Mouse (Mus musculus) cortical plate, adult 2 months (tissue): ENCODE results near the gene Lpp. TPM values are rescaled to one million over a fixed set of nuclear protein-coding genes. Genes with fewer than 3 reads are reported as not detected.

Experiments
- H3K27ac ChIP-seq: fragments of 200-500 bp; 2 replicates; pipeline ENCODE4 v1.5.1; 2012; ENCODE audit warnings: low read length, control low read depth, inconsistent platforms; ENCODE audit not compliant: insufficient read depth
- H3K4me1 ChIP-seq: fragments of 200-500 bp; 2 replicates; pipeline ENCODE4 v1.6.1; 2011; ENCODE audit warnings: low read length; ENCODE audit not compliant: control insufficient read depth, insufficient read depth
- H3K4me3 ChIP-seq: fragments of 200-500 bp; 2 replicates; pipeline ENCODE4 v1.5.1; 2011; ENCODE audit warnings: mild to moderate bottlenecking, low read length, control low read depth; ENCODE audit not compliant: insufficient read depth
- CTCF ChIP-seq: fragments of 200-500 bp; IDR thresholded peaks from 2 replicates; pipeline ENCODE4 v1.5.1; 2011; ENCODE audit warnings: mild to moderate bottlenecking, control low read depth, low read length; ENCODE audit not compliant: insufficient read depth; ENCODE audit errors: extremely low read depth
- POLR2A ChIP-seq: fragments of 200-500 bp; IDR thresholded peaks from 2 replicates; pipeline ENCODE4 v1.6.1; 2011; ENCODE audit warnings: mild to moderate bottlenecking, low read length, control low read depth; ENCODE audit not compliant: insufficient read depth; ENCODE audit errors: extremely low read depth
- polyA plus RNA-seq: library from polyadenylated mRNA; depleted of rRNA; stranded (reverse); fragments of >200 nt; gene quantifications from 2 replicates; pipeline ENCODE4 v1.2.3, GENCODE M21; 2012

Gene Lpp
- polyA plus RNA-seq, 1 experiment = 2.5 TPM

DNA sequence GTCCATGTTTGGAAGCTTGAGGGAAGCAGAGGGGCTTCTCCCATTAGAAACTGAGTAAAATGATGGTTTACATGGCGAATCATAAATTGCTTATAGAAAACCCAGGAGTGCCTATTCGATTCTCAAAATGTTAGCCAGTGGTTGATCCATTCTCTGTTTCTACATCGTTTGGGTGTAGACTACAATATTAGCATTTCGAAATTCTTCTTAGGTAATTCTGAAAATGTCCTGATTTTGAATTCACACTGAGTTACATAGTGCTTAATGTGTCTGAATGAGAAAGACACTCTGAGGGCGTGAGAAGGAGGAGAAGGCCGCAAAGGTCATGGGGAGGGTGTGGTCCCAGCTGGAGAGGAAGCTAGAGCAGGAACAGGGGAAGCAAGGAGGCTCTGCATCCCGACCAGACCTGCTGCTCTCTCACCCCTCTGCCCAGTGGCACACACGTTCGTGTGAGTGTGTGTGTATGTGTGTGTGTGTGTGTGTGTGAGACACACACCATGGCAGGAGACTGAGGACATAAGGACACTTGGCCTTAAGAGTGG lies 124.3 kb downstream of the Lpp start:
- TF ChIP-seq CTCF (no peak), POLR2A (no peak)
- no peak overlapping the region for H3K4me3 ChIP-seq
- no peak overlapping the region for H3K27ac ChIP-seq
- H3K4me1 ChIP-seq = peaks cover 3% of the 10 kb centered on the region

GRCm38 (mm10) chr16:24518785-24519184 lies 125.5 kb downstream of the Lpp start:
- Histone ChIP-seq H3K4me3 (no peak overlapping the region), H3K4me1 (peaks cover 3% of the 10 kb centered on the region), H3K27ac (no peak overlapping the region)
- no peak for TF ChIP-seq CTCF

DNA sequence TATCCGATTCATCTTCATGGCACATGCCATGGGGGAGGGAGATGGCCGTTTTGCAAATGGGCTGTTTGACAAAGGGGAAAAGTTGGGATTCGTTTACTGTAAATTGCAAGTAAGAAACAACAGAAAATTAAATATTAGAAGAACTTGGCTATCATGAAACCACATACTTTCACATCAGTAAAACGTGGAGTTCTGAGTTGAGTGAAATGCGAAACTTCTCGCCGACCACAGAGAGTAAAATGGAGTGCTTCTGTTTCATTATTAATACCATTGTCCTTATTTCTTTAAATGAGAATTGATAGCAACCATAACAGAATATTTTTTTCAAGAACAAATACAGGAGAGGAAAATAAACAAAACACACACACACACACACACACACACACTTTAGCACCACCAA lies 133.9 kb downstream of the Lpp start:
- Histone ChIP-seq H3K27ac (no peak overlapping the region), H3K4me1 (no peaks in the 10 kb centered on the region), H3K4me3 (no peak overlapping the region)
- TF ChIP-seq CTCF (no peak), POLR2A (no peak)

DNA sequence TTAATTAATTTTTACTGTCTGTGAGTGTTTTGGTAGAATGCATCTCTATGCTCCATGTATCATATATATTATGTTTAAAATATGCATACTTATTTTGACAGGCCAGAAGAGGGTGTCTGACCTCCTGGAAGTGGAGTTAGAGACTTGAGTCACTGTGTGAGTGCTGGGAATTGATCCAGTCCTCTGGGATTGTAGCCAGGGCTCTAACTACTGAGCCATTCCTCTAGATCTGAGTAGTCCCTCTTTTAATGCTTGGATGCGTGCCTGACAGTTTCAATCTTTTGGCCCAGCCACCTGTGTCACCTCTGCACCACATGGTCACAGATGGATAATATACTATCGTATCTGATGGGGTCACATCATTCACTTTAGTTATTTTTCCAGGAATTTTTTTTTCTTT lies 138.4 kb downstream of the Lpp start:
- TF ChIP-seq CTCF (no peak), POLR2A (no peak)
- Histone ChIP-seq H3K4me1 (no peaks in the 10 kb centered on the region), H3K4me3 (no peak overlapping the region), H3K27ac (no peak overlapping the region)

- H3K4me1 ChIP-seq = no peaks in the 10 kb centered on the region
- H3K27ac ChIP-seq = no peak overlapping the region
- no peak overlapping the region for H3K4me3 ChIP-seq
- TF ChIP-seq POLR2A = no peak
- TF ChIP-seq CTCF = no peak
Observed at GRCm38 (mm10) chr16:24535221-24535620, 141.9 kb downstream of the Lpp start.

GRCm38 (mm10) chr16:24536261-24536660 lies 143.0 kb downstream of the Lpp start:
- Histone ChIP-seq H3K27ac (no peak overlapping the region), H3K4me1 (no peaks in the 10 kb centered on the region), H3K4me3 (no peak overlapping the region)
- no peak for TF ChIP-seq POLR2A
- no peak for TF ChIP-seq CTCF

GRCm38 (mm10) chr16:24539003-24539402 lies 145.7 kb downstream of the Lpp start:
- no peak overlapping the region for H3K27ac ChIP-seq
- no peak overlapping the region for H3K4me3 ChIP-seq
- peaks cover 2% of the 10 kb centered on the region; the same call in 1 of the 2 replicates for H3K4me1 ChIP-seq
- TF ChIP-seq CTCF = no peak

- peaks cover 2% of the 10 kb centered on the region; the same call in 1 of the 2 replicates for H3K4me1 ChIP-seq
- H3K27ac ChIP-seq = peak overlapping the region; percentile 71
- no peak for TF ChIP-seq POLR2A
- no peak overlapping the region for H3K4me3 ChIP-seq
Observed at GRCm38 (mm10) chr16:24542864-24543263, 149.6 kb downstream of the Lpp start.

DNA sequence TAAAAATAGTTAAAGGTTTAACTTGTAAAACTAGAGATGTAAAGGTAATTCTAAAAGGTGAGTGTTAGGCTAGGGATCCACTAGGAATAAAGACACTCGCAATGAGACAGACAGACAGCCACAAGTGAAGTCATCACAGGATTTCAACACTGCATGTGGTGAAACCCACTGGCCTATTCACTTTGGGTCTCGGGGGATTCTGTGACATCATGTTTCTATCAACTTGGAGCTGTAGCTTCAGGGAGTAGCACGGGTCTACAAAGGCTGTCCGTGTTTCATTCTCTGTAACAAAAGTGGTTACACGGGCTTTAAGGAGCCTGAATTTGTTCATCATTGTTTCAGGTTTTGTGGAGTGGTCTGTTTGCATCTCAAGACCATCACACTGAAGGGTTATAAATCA lies 152.1 kb downstream of the Lpp start:
- TF ChIP-seq CTCF (no peak), POLR2A (no peak)
- Histone ChIP-seq H3K4me1 (peaks cover 2% of the 10 kb centered on the region; the same call in 1 of the 2 replicates), H3K27ac (no peak overlapping the region), H3K4me3 (no peak overlapping the region)

DNA sequence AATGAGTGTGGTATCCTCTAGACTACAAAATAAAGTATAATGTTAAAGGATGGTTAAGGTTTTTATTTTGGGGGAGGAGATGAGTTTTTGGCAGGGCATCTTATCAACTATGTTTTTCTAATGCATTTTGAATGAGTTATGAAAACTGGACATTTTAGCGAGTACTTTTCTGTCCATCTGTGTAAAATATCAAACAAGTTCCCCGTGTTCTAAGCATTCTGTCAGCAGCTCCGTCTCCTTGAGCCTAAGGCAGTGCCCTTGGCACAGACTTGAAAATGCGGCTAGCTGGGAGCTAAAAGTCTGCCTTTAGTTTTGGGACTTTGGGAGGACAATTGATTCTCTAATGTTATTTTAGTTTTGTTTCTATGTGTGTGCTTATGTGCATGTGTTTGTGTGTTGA lies 165.2 kb downstream of the Lpp start:
- Histone ChIP-seq H3K4me3 (no peak overlapping the region), H3K4me1 (no peaks in the 10 kb centered on the region), H3K27ac (no peak overlapping the region)
- TF ChIP-seq POLR2A (no peak), CTCF (no peak)

DNA sequence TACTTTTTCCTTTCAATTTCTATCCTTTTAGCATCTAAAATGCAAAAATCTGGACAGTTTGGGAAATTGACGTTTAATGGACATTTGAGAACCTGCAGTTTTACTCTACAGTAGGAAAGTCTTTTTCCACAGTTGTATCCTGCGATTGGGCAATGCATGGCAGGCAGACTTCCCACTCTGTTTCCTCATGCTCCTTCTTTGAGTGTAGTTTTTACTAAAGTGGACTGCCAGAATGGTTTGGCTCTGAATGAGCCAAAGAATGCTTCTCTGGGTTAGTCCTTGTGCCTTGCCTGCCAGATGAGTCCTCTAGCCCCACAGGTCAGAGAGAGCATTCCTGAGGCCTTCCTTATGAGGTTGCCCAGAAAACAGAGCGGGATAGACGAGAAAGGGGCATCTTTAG lies 166.5 kb downstream of the Lpp start:
- no peaks in the 10 kb centered on the region for H3K4me1 ChIP-seq
- no peak for TF ChIP-seq CTCF
- no peak for TF ChIP-seq POLR2A
- H3K4me3 ChIP-seq = no peak overlapping the region
- no peak overlapping the region for H3K27ac ChIP-seq
